Mouse (Mus musculus) midbrain, embryonic 11.5 days (tissue): Measurements from ENCODE around the gene Tmem63a. TPM values are rescaled to one million over a fixed set of nuclear protein-coding genes. Genes with fewer than 3 reads are reported as not detected.

ENCODE experiments used
- ATAC-seq: fragments of 200-750 bp; cut with Nextera tagmentation; 2 replicates; pipeline ENCODE4 v1.8.0; 2017; ENCODE audit warnings: moderate TSS enrichment, moderate library complexity; ENCODE audit not compliant: low FRiP score
- DNase-seq: peaks from one replicate; pipeline ENCODE4 v3.0.0; 2015; ENCODE audit warnings: low spot score; ENCODE audit errors: missing footprints
- H3K27ac ChIP-seq: fragments of 300-500 bp; sonication (generic); 2 replicates; pipeline ENCODE4 v1.5.1; 2014; ENCODE audit warnings: low read depth, low read length
- H3K27me3 ChIP-seq: fragments of 300-500 bp; sonication (generic); 2 replicates; pipeline ENCODE4 v1.6.1; 2014; ENCODE audit warnings: mild to moderate bottlenecking, low read length, moderate library complexity, mixed read lengths; ENCODE audit not compliant: control insufficient read depth, insufficient read depth
- H3K36me3 ChIP-seq: fragments of 300-500 bp; sonication (generic); 2 replicates; pipeline ENCODE4 v1.6.1; 2014; ENCODE audit warnings: mild to moderate bottlenecking, low read length, moderate library complexity, mixed read lengths; ENCODE audit not compliant: control insufficient read depth, insufficient read depth
- H3K4me1 ChIP-seq: fragments of 300-500 bp; sonication (generic); 2 replicates; pipeline ENCODE4 v1.6.1; 2014; ENCODE audit warnings: low read length; ENCODE audit not compliant: control insufficient read depth, insufficient read depth
- H3K4me2 ChIP-seq: fragments of 300-500 bp; sonication (generic); 2 replicates; pipeline ENCODE4 v1.6.1; 2014; ENCODE audit warnings: mild to moderate bottlenecking, moderate library complexity
- H3K4me3 ChIP-seq: fragments of 300-500 bp; sonication (generic); 2 replicates; pipeline ENCODE4 v1.5.1; 2014; ENCODE audit warnings: low read depth, low read length
- H3K9ac ChIP-seq: fragments of 300-500 bp; sonication (generic); 2 replicates; pipeline ENCODE4 v1.6.1; 2014; ENCODE audit warnings: low read length
- H3K9me3 ChIP-seq: fragments of 300-500 bp; sonication (generic); 2 replicates; pipeline ENCODE4 v1.6.1; 2016; ENCODE audit warnings: low read length; ENCODE audit not compliant: control insufficient read depth
- WGBS: fragments of 180-500 bp; shearing (Covaris S2); extraction: QIAGEN DNeasy Blood & Tissue Kit; methylation state at CpG from one replicate; pipeline ENCODE4 v1.1.7; 2014; 5-methylcytosine and 5-hydroxymethylcytosine counted together
- polyA plus RNA-seq: library from polyadenylated mRNA; unstranded; fragments of >200 nt; fragmentation: Nextera tagmentation; extraction: Ambion mirVana; gene quantifications from 2 replicates; pipeline ENCODE4 v1.2.1, GENCODE M21; 2014

The Tmem63a gene
- polyA plus RNA-seq, 1 experiment from 2014 or later = 2.5 TPM

DNA sequence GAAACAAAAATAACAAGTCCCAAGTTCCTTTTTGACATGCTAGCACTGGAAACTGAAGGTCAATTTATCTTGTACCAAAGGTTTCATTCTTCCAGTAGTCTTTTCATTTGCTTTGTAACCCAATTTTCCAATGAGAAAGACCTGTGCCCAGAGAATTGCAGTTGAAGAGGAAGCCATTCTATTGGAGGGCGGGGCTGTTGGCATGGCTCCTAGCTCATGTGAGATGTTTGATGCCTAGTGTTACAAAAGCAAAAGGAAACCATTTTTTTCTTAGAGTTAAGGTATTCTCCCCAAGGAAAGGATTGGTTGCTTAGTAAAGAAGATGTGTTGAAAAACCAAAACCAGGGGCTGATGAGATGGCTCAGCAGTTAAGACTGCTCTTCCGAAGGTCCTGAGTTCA is 66.1 kb downstream of the Tmem63a start:
- no peaks in the 10 kb centered on the region for H3K36me3 ChIP-seq
- H3K9ac ChIP-seq = no peak overlapping the region
- no peak overlapping the region for H3K4me3 ChIP-seq
- H3K9me3 ChIP-seq = no peaks in the 10 kb centered on the region
- H3K4me1 ChIP-seq = no peaks in the 10 kb centered on the region
- no peaks in the 10 kb centered on the region for H3K27me3 ChIP-seq
- ATAC-seq = no peak
- no peak overlapping the region for H3K27ac ChIP-seq
- no peak for DNase-seq
- WGBS = 92% methylated on average over 2 of the region's 2 CpGs
- H3K4me2 ChIP-seq = no peak overlapping the region

DNA sequence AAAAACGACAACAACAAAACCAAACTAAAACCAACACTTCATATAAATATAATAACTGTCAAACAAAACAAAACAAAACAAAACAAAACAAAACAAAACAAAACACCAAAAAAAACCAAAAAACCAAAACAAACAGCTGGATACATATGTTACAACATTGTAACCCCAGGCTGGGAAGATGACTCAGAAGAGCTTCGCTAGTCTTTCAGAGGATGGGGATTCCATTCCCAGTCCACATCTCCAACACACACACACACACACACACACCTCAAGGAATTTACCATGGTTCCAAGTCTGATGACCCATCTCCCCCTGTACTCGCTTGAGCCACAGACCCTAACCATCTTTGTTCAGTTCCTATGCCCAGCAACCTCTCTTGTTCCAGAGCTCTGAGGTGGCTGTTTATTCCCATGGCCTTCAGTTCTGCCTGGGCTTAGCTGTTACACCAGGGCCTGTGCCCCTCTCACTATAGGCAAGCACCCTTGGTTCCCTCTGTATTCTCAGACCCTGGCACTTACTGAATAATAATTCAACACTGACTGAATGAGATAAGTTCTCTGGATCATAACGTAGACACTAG is 67.0 kb downstream of the Tmem63a start:
- ATAC-seq = no peak
- Histone ChIP-seq H3K4me1 (no peaks in the 10 kb centered on the region), H3K36me3 (no peaks in the 10 kb centered on the region), H3K27ac (no peak overlapping the region), H3K4me2 (no peak overlapping the region), H3K9ac (no peak overlapping the region), H3K9me3 (no peaks in the 10 kb centered on the region), H3K4me3 (no peak overlapping the region), H3K27me3 (no peaks in the 10 kb centered on the region)
- WGBS = 91% methylated on average over 4 of the region's 4 CpGs
- no peak for DNase-seq

GRCm38 (mm10) chr1:181009754-181010153 is 67.6 kb downstream of the Tmem63a start:
- 86% methylated on average over 3 of the region's 3 CpGs for WGBS
- H3K9me3 ChIP-seq = no peaks in the 10 kb centered on the region
- DNase-seq = no peak

DNA sequence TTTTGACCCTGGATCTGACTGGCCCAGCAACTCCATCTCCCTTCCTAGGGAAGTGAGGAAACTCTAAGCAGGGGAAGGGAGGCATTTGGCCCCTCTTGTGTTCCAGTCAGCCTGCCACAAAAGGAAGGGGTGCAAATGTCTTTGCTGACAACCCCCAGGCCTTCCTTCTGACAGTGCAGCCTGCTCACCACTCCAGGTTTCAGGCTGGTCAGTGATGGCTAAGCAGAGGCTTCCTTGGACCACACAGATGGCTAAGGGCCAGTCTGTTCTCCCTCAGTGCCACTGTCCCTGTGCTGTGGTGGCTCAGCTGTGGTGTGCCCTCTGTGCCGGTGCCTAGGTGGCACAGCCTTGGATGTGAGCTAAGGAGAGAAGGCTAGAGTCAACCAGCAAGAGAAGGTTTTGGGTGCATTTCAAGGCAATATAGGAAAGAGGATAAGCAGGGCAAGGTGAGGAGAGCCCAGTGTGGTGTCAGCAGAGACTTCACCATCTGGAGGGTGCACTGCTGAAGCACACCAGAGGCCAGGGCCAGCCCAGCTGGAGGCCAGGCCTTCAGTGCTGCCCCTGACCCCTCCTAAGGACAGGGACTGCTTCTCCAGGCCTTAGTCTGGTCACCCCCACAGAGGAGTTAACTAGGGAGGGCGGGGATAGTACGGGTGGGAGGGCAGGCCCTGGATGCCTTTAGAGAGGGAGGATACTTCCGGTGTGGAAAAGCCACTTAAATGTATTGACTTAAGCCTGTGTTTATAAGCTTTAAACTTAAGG is 68.2 kb downstream of the Tmem63a start:
- H3K9me3 ChIP-seq = no peaks in the 10 kb centered on the region
- ATAC-seq = no peak
- no peak overlapping the region for H3K4me2 ChIP-seq
- H3K4me3 ChIP-seq = no peak overlapping the region
- no peak for DNase-seq
- H3K4me1 ChIP-seq = no peaks in the 10 kb centered on the region
- H3K27me3 ChIP-seq = no peaks in the 10 kb centered on the region
- H3K9ac ChIP-seq = no peak overlapping the region
- H3K36me3 ChIP-seq = no peaks in the 10 kb centered on the region
- H3K27ac ChIP-seq = no peak overlapping the region
- WGBS = 65% methylated on average over 4 of the region's 4 CpGs

More at GRCm38 (mm10) chr1:181009754-181010153, 67.6 kb downstream of the Tmem63a start:
- H3K4me1 ChIP-seq = no peaks in the 10 kb centered on the region
- no peak overlapping the region for H3K27ac ChIP-seq
- H3K27me3 ChIP-seq = no peaks in the 10 kb centered on the region
- no peak for ATAC-seq
- H3K4me2 ChIP-seq = no peak overlapping the region
- H3K36me3 ChIP-seq = no peaks in the 10 kb centered on the region
- H3K4me3 ChIP-seq = no peak overlapping the region
- no peak overlapping the region for H3K9ac ChIP-seq

DNA sequence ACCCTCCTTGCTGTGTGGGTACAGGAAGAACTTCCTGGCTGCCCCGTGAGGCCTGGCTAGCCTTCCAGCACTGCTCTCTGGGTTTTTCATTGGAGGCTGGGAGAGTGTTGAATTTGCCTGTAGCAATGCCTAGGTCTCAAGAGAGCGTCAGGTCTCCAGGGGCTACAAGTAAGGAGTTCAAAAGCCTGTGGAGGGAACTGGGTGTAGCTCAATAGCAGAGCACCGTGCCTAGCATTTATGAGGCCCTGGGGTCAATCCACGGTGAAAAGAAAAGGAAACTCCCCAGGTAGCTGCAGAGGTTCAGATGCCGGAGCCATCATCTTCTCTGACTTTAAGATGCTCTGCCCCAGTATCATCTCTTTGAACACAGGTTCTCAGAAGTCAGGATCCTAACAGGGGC is 69.5 kb downstream of the Tmem63a start:
- no peaks in the 10 kb centered on the region for H3K9me3 ChIP-seq
- H3K9ac ChIP-seq = no peak overlapping the region
- H3K27me3 ChIP-seq = no peaks in the 10 kb centered on the region; the same call in 1 of the 2 replicates
- DNase-seq (no peak), ATAC-seq (no peak)
- H3K27ac ChIP-seq = no peak overlapping the region
- no peak overlapping the region for H3K4me2 ChIP-seq
- 66% methylated on average over 5 of the region's 5 CpGs for WGBS
- peaks cover 4% of the 10 kb centered on the region for H3K4me1 ChIP-seq
- H3K36me3 ChIP-seq = no peaks in the 10 kb centered on the region
- H3K4me3 ChIP-seq = no peak overlapping the region

DNA sequence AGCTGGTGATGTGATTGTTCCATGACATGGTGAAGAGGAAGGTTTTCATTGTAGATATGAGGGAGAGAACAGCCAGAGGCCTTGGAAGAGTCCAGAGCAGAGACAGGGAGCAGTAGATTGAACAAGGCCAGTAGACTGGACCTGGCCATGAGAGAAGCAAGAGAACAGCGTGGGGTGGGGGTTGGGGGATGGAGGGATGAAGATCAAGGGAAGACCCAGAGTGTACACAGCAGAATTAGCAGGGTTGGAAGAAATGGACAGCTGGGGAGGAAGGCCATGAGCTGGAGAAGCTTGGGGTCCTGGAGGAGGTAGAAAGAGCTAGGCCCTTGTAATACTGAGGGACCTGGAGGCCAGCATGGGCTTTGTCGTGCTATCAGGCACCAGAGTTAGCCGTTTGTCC is 70.3 kb downstream of the Tmem63a start:
- WGBS = 76% methylated on average over 3 of the region's 3 CpGs
- H3K27ac ChIP-seq = no peak overlapping the region
- H3K4me2 ChIP-seq = no peak overlapping the region
- no peaks in the 10 kb centered on the region; the same call in 1 of the 2 replicates for H3K27me3 ChIP-seq
- ATAC-seq = no peak
- H3K9ac ChIP-seq = no peak overlapping the region
- DNase-seq = no peak
- no peak overlapping the region for H3K4me3 ChIP-seq
- H3K9me3 ChIP-seq = no peaks in the 10 kb centered on the region
- peaks cover 5% of the 10 kb centered on the region for H3K4me1 ChIP-seq
- H3K36me3 ChIP-seq = no peaks in the 10 kb centered on the region

DNA sequence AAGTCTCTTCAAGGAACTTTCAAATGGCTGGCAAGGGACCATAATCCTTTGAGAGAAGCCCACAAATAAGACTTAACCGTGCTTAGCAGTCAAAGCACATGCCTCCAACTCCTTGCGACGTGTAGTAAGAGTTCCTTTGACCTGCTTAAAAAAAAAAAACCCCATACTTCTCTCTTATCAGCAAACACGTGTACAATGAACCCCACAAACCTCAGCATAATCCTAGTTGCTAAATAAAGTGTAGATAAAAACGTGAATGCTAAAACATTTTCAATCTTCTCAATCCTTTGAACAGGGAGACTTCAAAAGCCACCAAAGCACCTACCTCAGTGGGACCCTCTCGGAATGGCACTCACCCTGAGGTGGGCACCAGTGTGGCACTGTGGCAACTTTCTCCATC is 71.3 kb downstream of the Tmem63a start:
- peaks cover 5% of the 10 kb centered on the region for H3K4me1 ChIP-seq
- no peaks in the 10 kb centered on the region; the same call in 1 of the 2 replicates for H3K27me3 ChIP-seq
- WGBS = 72% methylated on average over 6 of the region's 6 CpGs
- no peak overlapping the region for H3K4me3 ChIP-seq
- DNase-seq (no peak), ATAC-seq (no peak)
- H3K27ac ChIP-seq = no peak overlapping the region
- no peak overlapping the region for H3K4me2 ChIP-seq
- H3K9me3 ChIP-seq = no peaks in the 10 kb centered on the region
- no peak overlapping the region for H3K9ac ChIP-seq
- H3K36me3 ChIP-seq = no peaks in the 10 kb centered on the region

DNA sequence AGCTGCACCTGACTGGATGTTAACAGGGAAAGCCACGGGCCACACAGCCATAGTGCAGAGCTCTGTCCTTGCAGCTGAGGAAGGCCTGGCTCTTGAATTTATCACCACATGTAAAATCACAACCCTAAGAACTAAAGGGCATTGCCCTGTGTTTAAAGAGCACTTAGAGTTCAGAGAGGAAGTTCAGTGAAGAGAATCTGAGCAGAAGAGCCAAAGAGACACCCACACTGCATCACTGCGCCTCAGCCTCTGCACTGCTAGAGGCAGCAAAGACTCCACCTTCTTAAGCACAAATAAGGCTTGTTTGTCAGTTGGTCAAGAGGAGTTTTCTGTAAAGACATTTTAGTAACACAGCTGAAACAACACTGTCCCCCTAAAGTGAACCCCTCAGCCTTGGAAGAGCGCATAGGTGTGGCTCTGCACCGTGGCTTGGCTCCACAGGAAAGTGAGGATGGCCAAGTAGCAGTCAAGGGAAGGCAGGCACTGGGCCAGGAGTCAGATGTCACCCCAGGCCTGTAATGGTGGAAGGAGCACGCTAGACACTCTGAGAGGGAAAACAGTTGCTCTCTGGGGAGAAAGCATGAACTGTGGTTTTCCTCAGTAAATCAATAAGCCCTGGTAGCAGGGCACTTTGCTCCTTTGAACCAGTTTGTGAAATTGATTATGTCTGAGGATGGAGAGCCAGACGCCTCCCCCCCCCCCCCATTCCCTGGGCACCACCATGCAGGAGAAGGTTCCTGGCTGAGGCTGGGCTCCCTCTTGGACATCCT is 72.8 kb downstream of the Tmem63a start:
- Histone ChIP-seq H3K4me2 (no peak overlapping the region), H3K4me1 (peaks cover 5% of the 10 kb centered on the region), H3K9me3 (no peaks in the 10 kb centered on the region), H3K9ac (no peak overlapping the region), H3K4me3 (no peak overlapping the region), H3K36me3 (no peaks in the 10 kb centered on the region), H3K27me3 (no peaks in the 10 kb centered on the region; the same call in 1 of the 2 replicates), H3K27ac (no peak overlapping the region)
- ATAC-seq = no peak
- WGBS = 70% methylated on average over 6 of the region's 6 CpGs
- no peak for DNase-seq

DNA sequence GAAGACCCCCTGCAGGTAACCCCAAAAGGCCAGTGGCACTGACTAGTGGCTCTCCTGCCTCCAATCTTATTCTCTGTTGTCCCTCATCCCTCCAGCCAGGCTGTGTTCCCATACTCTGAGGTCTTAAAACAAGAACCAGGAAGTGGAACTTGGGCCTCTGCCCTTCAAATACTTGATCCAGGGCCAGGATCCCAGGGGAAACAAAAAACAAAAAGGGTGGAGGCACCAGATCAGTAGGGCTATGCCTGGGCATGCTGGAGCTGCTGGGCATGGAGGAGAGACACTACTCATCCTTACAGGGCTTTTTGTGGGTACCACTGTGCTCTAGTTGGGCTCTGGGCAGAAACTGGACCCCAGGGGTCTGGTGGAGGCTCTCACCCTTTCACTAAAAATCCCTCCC is 73.4 kb downstream of the Tmem63a start:
- H3K27ac ChIP-seq = no peak overlapping the region
- H3K27me3 ChIP-seq = no peaks in the 10 kb centered on the region; the same call in 1 of the 2 replicates
- H3K36me3 ChIP-seq = no peaks in the 10 kb centered on the region
- DNase-seq = no peak
- no peak overlapping the region for H3K4me2 ChIP-seq
- H3K4me3 ChIP-seq = no peak overlapping the region
- ATAC-seq = no peak
- H3K9ac ChIP-seq = no peak overlapping the region
- no peaks in the 10 kb centered on the region for H3K9me3 ChIP-seq
- H3K4me1 ChIP-seq = peaks cover 5% of the 10 kb centered on the region
